Mouse (Mus musculus) thymus, postnatal 0 days (tissue): ENCODE measurements around the gene B230307C23Rik. TPM values are rescaled to one million over a fixed set of nuclear protein-coding genes. Genes with fewer than 3 reads are reported as not detected.
"Not testable (repeated sequence)": the region's sequence is repeated elsewhere in the genome, so short reads cannot be mapped to it uniquely, and the experiment has no call there.

Source experiments
- DNase-seq: peaks from one replicate; pipeline ENCODE4 v3.0.0-alpha.2; 2015; ENCODE audit warnings: low spot score
- polyA plus RNA-seq: library from polyadenylated mRNA; unstranded; fragments of >200 nt; fragmentation: Nextera tagmentation; extraction: Ambion mirVana; gene quantifications from 2 replicates; pipeline ENCODE4 v1.2.1, GENCODE M21; 2015

The B230307C23Rik gene
- polyA plus RNA-seq: 46.0 and 49.7 TPM in 2 replicates

GRCm38 (mm10) chr16:97996616-97997382 lies at the start of gene B230307C23Rik:
Gene B230307C23Rik (plus strand): TSS chr16:97997315.
- DNase-seq: peak; percentile 91

- peak; percentile 17 for DNase-seq
Observed at GRCm38 (mm10) chr16:97948836-97949235, 48.3 kb upstream of the B230307C23Rik start.

GRCm38 (mm10) chr16:97950061-97950460 lies 47.1 kb upstream of the B230307C23Rik start:
- DNase-seq: no peak

GRCm38 (mm10) chr16:97952371-97952770 lies 44.7 kb upstream of the B230307C23Rik start:
- no peak for DNase-seq

GRCm38 (mm10) chr16:97952801-97953200 lies 44.3 kb upstream of the B230307C23Rik start:
- DNase-seq: no peak

GRCm38 (mm10) chr16:97953300-97953699 lies 43.8 kb upstream of the B230307C23Rik start:
- no peak for DNase-seq

GRCm38 (mm10) chr16:97956011-97956410 lies 41.1 kb upstream of the B230307C23Rik start:
- no peak for DNase-seq

GRCm38 (mm10) chr16:97957626-97958025 lies 39.5 kb upstream of the B230307C23Rik start:
- DNase-seq: no peak

GRCm38 (mm10) chr16:97958401-97958973 lies 38.6 kb upstream of the B230307C23Rik start:
- DNase-seq: no peak

- DNase-seq: no peak
Observed at GRCm38 (mm10) chr16:97960348-97960747, 36.8 kb upstream of the B230307C23Rik start.

GRCm38 (mm10) chr16:97961381-97962150 lies 35.5 kb upstream of the B230307C23Rik start:
- DNase-seq: no peak

GRCm38 (mm10) chr16:97962151-97962948 lies 34.8 kb upstream of the B230307C23Rik start, which contains the start of the genes C2cd2 and Zbtb21:
Gene C2cd2 (minus strand): TSS chr16:97962598.
Gene Zbtb21 (minus strand): TSS chr16:97962622.
- DNase-seq: peak; percentile 94

GRCm38 (mm10) chr16:97963956-97964540 lies 33.1 kb upstream of the B230307C23Rik start:
- peak; percentile 6 for DNase-seq

- DNase-seq: no peak
Observed at GRCm38 (mm10) chr16:97977277-97977676, 19.8 kb upstream of the B230307C23Rik start.

- no peak for DNase-seq
Observed at GRCm38 (mm10) chr16:97977722-97978121, 19.4 kb upstream of the B230307C23Rik start.

GRCm38 (mm10) chr16:97981362-97981761 lies 15.8 kb upstream of the B230307C23Rik start:
- DNase-seq: no peak

- no peak for DNase-seq
Observed at GRCm38 (mm10) chr16:97984589-97984988, 12.5 kb upstream of the B230307C23Rik start.

- DNase-seq: no peak
Observed at GRCm38 (mm10) chr16:97991517-97991916, 5.6 kb upstream of the B230307C23Rik start.

- not testable (repeated sequence) for DNase-seq
Observed at GRCm38 (mm10) chr16:97992477-97992876, 4.6 kb upstream of the B230307C23Rik start.

GRCm38 (mm10) chr16:97995849-97996615 lies 1.1 kb upstream of the B230307C23Rik start:
- no peak for DNase-seq
